Comparison of ENCODE assay signal across 8 mouse cellular contexts in the genomic region with DNA sequence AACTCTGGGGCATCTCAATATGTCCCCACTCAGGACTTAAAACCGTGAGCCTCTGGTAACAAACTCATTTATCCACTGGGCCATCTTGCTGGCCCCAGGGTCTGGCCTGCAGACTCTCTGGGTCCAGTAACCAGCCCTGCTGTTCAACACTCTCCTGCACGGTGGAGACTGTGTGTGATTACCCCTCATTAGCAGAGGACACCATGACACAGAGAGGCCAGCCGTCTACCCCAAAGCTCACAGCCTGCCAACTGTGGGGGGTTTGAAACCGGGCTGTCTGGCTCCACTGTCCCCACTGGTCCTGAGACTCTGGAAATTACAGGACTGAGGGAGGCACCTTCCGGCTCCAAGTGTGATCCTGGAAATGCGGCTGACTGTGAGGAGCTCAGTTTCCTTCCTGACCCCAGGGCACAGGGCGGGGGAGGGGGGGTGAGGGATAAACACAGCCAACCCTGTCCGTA. TPM values are rescaled to one million over a fixed set of nuclear protein-coding genes. Genes with fewer than 3 reads are reported as not detected.
DNase-seq lines count a peak whose midpoint lies in the region; ATAC-seq and TF ChIP-seq lines count a peak whose summit lies in the region.

No protein-coding gene starts in this region.

- H3K4me3 ChIP-seq in forebrain, embryonic 14.5 days (ENCODE audit: low read depth, low read length), result 0 out of 2 replicates have a peak overlapping the region, but pooled peaks have one; percentile 72
- H3K4me3 ChIP-seq in intestine, postnatal 0 days (ENCODE audit: low read depth, low read length), result peak overlapping the region; percentile 80

- WGBS in forebrain, embryonic 14.5 days, result 49% methylated on average over 8 of the region's 8 CpGs
- WGBS in intestine, postnatal 0 days, result 38% methylated on average over 8 of the region's 8 CpGs

- DNase-seq in adrenal gland, adult (ENCODE audit: inconsistent age in 2 of 2, low spot score in 1 of 2), result peak; percentile 29 to 64
- DNase-seq in adrenal gland, adult 18-20 months (ENCODE audit: low spot score in 2 of 2), result no peak
- no peak for DNase-seq in forebrain, embryonic 14.5 days (ENCODE audit: low spot score)
- peak; percentile 64 for DNase-seq in lung, postnatal 10 days
- no peak for DNase-seq in spleen, postnatal 14 days (ENCODE audit: low spot score in 2 of 2)
- no peak for DNase-seq in right cerebral cortex, adult 18-20 months
- no peak for DNase-seq in layer of hippocampus, postnatal 10 days (ENCODE audit: low spot score in 2 of 2)

- no peak for TF ChIP-seq CTCF in intestine, postnatal 0 days (IDR thresholded peaks at IDR 0.05; ENCODE audit: low read depth)

- H3K9me3 ChIP-seq in forebrain, embryonic 14.5 days (replicated peaks; ENCODE audit: control insufficient read depth, low read length), result no peaks in the 10 kb centered on the region
- H3K9me3 ChIP-seq in intestine, postnatal 0 days (ENCODE audit: control insufficient read depth), result no peaks in the 10 kb centered on the region

- H3K4me2 ChIP-seq in forebrain, embryonic 14.5 days (ENCODE audit: low read length), result peak overlapping the region; percentile 60
- peak overlapping the region; percentile 92 for H3K4me2 ChIP-seq in intestine, postnatal 0 days (replicated peaks; ENCODE audit: low read depth)

- peaks cover 6% of the 10 kb centered on the region; the same call in 1 of the 2 replicates for H3K4me1 ChIP-seq in forebrain, embryonic 14.5 days (ENCODE audit: control insufficient read depth, insufficient read depth, low read length)
- H3K4me1 ChIP-seq in intestine, postnatal 0 days (replicated peaks; ENCODE audit: control insufficient read depth, insufficient read depth, low read length), result no peaks in the 10 kb centered on the region

- no peaks in the 10 kb centered on the region for H3K27me3 ChIP-seq in forebrain, embryonic 14.5 days (replicated peaks; ENCODE audit: control insufficient read depth, insufficient read depth, low read length)
- no peaks in the 10 kb centered on the region; the same call in 1 of the 2 replicates for H3K27me3 ChIP-seq in intestine, postnatal 0 days (replicated peaks; ENCODE audit: control insufficient read depth, insufficient read depth, low read length)

- 0 out of 2 replicates have a peak overlapping the region, but pooled peaks have one; percentile 18 for H3K27ac ChIP-seq in forebrain, embryonic 14.5 days (ENCODE audit: low read depth, low read length)
- peak overlapping the region; percentile 57; the same call in 1 of the 2 replicates for H3K27ac ChIP-seq in intestine, postnatal 0 days (ENCODE audit: low read depth, low read length)

- no peaks in the 10 kb centered on the region for H3K36me3 ChIP-seq in forebrain, embryonic 14.5 days (ENCODE audit: control insufficient read depth, insufficient read depth, low read length)
- H3K36me3 ChIP-seq in intestine, postnatal 0 days (ENCODE audit: control insufficient read depth, insufficient read depth), result no peaks in the 10 kb centered on the region

- H3K9ac ChIP-seq in forebrain, embryonic 14.5 days (ENCODE audit: low read length), result peak overlapping the region; percentile 32
- 0 out of 2 replicates have a peak overlapping the region, but pooled peaks have one; percentile 11 for H3K9ac ChIP-seq in intestine, postnatal 0 days (ENCODE audit: low read depth, low read length)

- ATAC-seq in forebrain, embryonic 14.5 days, result no peak
- ATAC-seq in intestine, postnatal 0 days, result no peak

RNA-seq across cellular contexts. Expression of gene Rilpl1, which starts 2.0 kb away (rescaled TPM):
- 10 to 100 TPM; 13.1 to 17.6 TPM for total RNA-seq in adrenal gland, adult 18-20 months (2021)
- 10.4 and 11.0 TPM in 2 replicates for polyA plus RNA-seq in forebrain, embryonic 14.5 days (2014; fragmentation: Nextera tagmentation; extraction: Ambion mirVana)
- 6.6 and 7.5 TPM in 2 replicates for polyA plus RNA-seq in intestine, postnatal 0 days (2015; fragmentation: Nextera tagmentation; extraction: Ambion mirVana)
- total RNA-seq in layer of hippocampus, postnatal 10 days (2021), result 10 to 100 TPM; 28.9 to 31.0 TPM

RNA-seq across cellular contexts. Expression of gene Tmed2, which starts 11.3 kb away (rescaled TPM):
- total RNA-seq in adrenal gland, adult 18-20 months (2021), result 100 to 1,000 TPM; 214 to 218 TPM
- polyA plus RNA-seq in forebrain, embryonic 14.5 days (2014; fragmentation: Nextera tagmentation; extraction: Ambion mirVana), result 416 and 423 TPM in 2 replicates
- polyA plus RNA-seq in intestine, postnatal 0 days (2015; fragmentation: Nextera tagmentation; extraction: Ambion mirVana), result 398 and 414 TPM in 2 replicates
- 100 to 1,000 TPM in 1 of 2 experiments, 10 to 100 TPM in 1; 95.6 to 113 TPM for total RNA-seq in layer of hippocampus, postnatal 10 days (2021)

RNA-seq across cellular contexts. Expression of gene Ddx55, which starts 23.4 kb away (rescaled TPM):
- total RNA-seq in adrenal gland, adult 18-20 months (2021), result 10 to 100 TPM; 13.2 to 15.3 TPM
- polyA plus RNA-seq in forebrain, embryonic 14.5 days (2014; fragmentation: Nextera tagmentation; extraction: Ambion mirVana), result 16.8 and 21.2 TPM in 2 replicates
- polyA plus RNA-seq in intestine, postnatal 0 days (2015; fragmentation: Nextera tagmentation; extraction: Ambion mirVana), result 6.3 and 10.0 TPM in 2 replicates
- 10 to 100 TPM; 26.4 to 30.2 TPM for total RNA-seq in layer of hippocampus, postnatal 10 days (2021)

RNA-seq across cellular contexts. Expression of gene Snrnp35, which starts 46.3 kb away (rescaled TPM):
- 10 to 100 TPM; 20.8 to 21.9 TPM for total RNA-seq in adrenal gland, adult 18-20 months (2021)
- polyA plus RNA-seq in forebrain, embryonic 14.5 days (2014; fragmentation: Nextera tagmentation; extraction: Ambion mirVana), result 14.3 and 14.7 TPM in 2 replicates
- polyA plus RNA-seq in intestine, postnatal 0 days (2015; fragmentation: Nextera tagmentation; extraction: Ambion mirVana), result 15.5 and 17.9 TPM in 2 replicates
- total RNA-seq in layer of hippocampus, postnatal 10 days (2021), result 10 to 100 TPM; 20.9 to 32.7 TPM

RNA-seq across cellular contexts. Expression of gene Eif2b1, which starts 49.7 kb away (rescaled TPM):
- total RNA-seq in adrenal gland, adult 18-20 months (2021), result 10 to 100 TPM; 40.0 to 45.5 TPM
- 79.9 and 81.9 TPM in 2 replicates for polyA plus RNA-seq in forebrain, embryonic 14.5 days (2014; fragmentation: Nextera tagmentation; extraction: Ambion mirVana)
- 37.3 and 39.0 TPM in 2 replicates for polyA plus RNA-seq in intestine, postnatal 0 days (2015; fragmentation: Nextera tagmentation; extraction: Ambion mirVana)
- 10 to 100 TPM; 42.4 to 49.1 TPM for total RNA-seq in layer of hippocampus, postnatal 10 days (2021)

Comparison
In these comparisons a context has a peak if more than half of its experiments do, and no peak if none do; other contexts are left out.
1. DNase-seq: peak in adrenal gland, adult (2 of 2) and lung, postnatal 10 days (single experiment); none in adrenal gland, adult 18-20 months (0 of 2), forebrain, embryonic 14.5 days (single experiment), spleen, postnatal 14 days (0 of 2), right cerebral cortex, adult 18-20 months (single experiment) and layer of hippocampus, postnatal 10 days (0 of 2).